Mouse (Mus musculus) mouse trophoblast stem cell (cell line): Measurements from ENCODE around the gene Rpl36a.
"Not testable (repeated sequence)": the region's sequence is repeated elsewhere in the genome, so short reads cannot be mapped to it uniquely, and the experiment has no call there.

ENCODE experiments used
- in situ Hi-C, 2 experiments: fragments of 300-500 bp; cut with MseI, MboI; formaldehyde crosslinking; loops; 2 replicates in 1 of 2; 3 replicates in 1 of 2; pipeline ENCODE4 v1.15.1; 2025

Rpl36a gene

GRCm38 (mm10) chrX:134585103-134586002 lies at the start of gene Rpl36a:
Gene Rpl36a (plus strand): TSS chrX:134585654.
- in situ Hi-C loops = no loop called here

DNA sequence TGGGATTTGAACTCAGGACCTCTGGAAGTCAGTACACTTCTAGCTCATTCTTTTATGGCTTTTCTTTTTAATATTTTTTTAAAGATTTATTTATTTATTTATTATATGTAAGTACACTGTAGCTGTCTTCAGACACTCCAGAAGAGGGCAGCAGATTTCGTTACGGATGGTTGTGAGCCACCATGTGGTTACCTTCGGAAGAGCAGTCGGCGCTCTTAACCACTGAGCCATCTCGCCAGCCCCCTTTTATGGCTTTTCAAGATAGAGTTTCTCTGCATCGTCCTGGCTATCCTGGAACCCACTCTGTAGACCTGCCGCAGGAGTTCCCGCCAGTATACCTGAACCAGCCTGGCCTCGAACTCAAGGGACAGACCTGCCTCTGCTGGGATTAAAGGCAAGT lies 45.7 kb upstream of the Rpl36a start:
- in situ Hi-C loops = not testable (repeated sequence)

- in situ Hi-C loops = no loop called here
Measured at GRCm38 (mm10) chrX:134540414-134541135, 44.9 kb upstream of the Rpl36a start.

DNA sequence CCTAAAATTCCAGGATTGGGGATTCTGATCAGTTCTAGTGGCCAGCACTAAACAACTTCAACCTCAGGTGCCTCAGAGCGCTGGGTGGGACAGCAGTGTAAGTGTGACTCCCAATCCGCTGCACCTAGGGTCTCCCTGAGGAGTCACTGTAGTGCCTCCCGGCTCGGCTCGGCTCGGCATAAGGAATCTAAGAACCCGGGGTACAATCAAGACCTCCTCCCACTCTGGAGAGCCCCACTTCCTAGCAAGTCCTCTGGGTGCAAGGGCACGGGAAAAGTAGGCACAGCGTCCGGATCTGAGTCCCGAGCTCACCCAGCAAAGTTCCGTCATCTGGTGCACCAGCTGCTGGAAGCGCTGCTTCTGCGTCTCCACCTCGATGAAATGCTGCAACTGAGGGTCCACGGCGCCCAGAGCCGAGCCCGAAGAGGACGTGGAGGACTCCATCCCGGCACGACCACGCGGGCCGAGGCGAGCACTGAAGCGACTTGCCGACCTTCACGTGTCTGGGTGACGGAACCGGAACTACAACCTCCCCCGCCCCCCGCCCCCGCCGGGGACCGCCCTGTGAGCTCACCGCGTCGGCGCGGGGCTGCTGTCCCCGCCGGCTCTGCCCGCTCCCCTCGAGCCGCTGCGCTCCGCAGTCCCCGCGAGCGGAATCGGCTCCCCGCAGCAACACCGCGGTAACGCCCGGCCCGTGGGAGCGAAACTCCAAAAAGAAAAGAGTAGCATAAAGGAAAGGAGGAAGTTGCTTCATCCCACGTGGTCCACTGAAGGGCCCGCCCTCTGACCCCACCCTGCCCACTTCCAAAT lies 44.1 kb upstream of the Rpl36a start, which contains the start of gene Timm8a1:
Gene Timm8a1, minus strand, starts transcription at position 721 of the 810 bp plus-strand sequence.
- in situ Hi-C loops = no loop called here

GRCm38 (mm10) chrX:134541955-134542308 lies 43.5 kb upstream of the Rpl36a start:
- in situ Hi-C loops = no loop called here

GRCm38 (mm10) chrX:134547330-134547729 lies 38.1 kb upstream of the Rpl36a start:
- in situ Hi-C loops = no loop called here

DNA sequence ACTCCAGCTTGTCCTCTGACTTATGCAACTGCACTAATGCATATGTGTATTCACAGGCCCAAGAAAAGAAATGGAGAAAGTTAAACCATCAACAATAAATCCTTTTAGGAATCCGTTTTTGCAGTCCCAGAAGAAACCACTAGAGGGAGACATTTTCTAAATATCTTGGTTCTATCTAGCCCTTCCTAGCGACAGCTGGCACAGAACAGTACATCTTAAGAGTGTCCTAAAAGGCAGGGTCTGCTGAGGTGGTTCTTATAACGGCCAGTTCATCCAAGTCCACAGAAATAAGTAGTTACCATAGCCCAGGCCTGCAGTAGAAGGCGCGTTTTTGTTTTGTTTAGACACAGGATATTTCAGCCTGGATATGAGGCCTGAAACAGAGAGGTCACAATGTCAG lies 34.6 kb upstream of the Rpl36a start:
- in situ Hi-C loops = no loop called here

DNA sequence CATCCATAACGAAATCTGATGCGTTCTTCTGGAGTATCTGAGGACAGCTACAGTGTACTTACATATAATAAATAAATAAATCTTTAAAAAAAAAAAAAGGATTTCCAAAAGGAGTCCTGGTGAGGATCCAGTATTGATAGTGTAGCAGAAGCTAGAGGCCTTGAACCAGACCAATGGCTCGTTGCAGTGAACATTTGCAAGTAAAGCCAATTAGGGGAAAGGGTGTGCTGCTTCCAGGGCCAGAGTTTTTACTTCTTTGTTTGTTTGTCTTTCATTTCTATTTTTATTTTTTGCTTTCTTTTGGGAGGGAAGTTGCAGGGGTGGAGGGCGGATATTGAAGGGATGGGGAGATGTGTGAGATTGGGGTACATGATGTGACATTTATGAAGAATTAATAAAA lies 32.1 kb upstream of the Rpl36a start:
- in situ Hi-C loops = no loop called here

- in situ Hi-C loops = no loop called here
Measured at GRCm38 (mm10) chrX:134554425-134554824, 31.0 kb upstream of the Rpl36a start.

GRCm38 (mm10) chrX:134564326-134564725 lies 21.1 kb upstream of the Rpl36a start:
- in situ Hi-C loops = no loop called here

DNA sequence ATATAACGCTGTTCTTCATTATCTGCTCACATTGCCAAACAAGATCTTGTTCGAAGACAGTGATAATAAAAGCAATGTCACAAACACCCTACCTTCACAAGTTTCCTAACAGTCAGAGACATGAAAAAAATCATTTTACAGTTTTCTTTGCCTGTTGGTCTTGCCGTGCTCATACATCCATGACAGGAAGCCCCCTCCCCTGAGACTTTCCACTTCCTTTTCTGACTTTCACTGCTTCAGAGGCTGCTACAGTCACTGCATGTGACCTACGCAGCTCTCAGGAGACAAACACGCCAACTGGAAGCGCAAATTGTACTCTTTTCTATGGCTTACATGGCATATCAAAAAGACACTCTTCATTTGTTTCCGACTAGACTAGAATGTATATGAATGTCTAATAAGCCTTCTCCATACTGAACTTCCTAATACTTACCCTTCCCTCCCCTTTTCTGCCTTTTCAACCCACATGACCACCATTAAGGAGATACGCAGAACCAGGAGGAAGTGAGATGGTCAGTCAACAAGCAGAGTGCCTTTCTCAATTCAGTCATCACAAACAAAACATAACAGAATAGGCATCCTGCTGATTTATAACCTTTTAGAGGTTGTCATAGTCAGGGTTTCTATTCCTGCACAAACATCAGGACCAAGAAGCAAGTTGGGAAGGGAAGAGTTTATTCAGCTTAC lies 18.8 kb upstream of the Rpl36a start:
- in situ Hi-C loops = no loop called here

GRCm38 (mm10) chrX:134577896-134578295 lies 7.6 kb upstream of the Rpl36a start:
- in situ Hi-C loops = no loop called here

DNA sequence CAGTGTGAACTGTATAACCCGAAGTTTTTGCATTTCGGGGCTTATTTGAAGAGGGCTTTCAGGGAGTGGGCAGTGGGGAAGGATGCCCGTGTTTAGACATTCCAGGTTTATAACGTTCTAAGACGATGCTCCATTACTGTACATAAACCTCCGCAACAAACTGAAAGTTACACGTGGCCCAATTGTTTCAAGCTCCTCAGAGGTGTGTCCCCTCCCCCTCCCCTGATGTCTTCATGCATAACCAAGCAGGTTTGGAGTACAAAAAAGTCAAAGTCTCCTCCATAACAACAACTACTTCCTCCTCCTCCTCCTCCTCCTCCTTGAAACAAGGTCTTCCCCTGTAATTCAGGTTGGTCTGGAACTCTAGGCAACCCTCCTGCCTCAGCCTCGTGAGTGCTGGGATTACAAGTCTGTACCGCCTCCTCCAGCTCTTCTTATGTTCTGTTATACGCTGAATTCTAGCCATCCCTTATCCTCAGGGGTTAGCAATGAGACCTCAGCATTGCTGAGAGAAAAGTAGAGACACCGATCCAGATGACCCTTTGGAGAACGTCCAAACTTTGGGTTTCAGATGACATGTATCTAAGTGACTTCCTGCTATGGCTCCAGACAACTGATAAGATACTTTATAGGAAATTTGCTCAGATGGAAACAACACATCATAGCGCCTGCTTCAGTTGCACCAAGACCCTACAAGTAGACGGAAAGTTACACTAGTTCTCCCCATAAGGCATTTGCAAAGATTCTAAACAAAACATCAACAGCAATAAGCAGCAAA lies 4.7 kb upstream of the Rpl36a start:
- in situ Hi-C loops = no loop called here

DNA sequence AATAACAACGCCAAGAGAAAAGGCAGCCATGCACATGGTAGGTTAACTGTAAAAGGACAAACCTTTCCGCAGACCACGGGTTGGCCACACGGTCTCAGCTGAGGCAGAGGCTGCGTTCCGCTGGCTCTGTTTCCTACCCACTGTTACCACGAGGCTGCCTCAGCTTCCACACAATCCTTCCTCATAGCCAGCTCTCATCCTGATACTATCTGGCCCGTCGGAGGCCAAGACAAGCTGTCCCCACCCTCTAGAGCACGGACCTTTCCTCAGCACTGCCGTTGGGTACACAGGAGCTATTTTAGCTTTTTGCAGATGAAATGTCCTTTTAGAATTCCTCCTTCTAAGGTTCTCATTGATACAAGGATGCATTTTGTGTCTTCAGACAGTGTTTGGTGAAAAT lies 3.2 kb upstream of the Rpl36a start:
- in situ Hi-C loops = no loop called here

DNA sequence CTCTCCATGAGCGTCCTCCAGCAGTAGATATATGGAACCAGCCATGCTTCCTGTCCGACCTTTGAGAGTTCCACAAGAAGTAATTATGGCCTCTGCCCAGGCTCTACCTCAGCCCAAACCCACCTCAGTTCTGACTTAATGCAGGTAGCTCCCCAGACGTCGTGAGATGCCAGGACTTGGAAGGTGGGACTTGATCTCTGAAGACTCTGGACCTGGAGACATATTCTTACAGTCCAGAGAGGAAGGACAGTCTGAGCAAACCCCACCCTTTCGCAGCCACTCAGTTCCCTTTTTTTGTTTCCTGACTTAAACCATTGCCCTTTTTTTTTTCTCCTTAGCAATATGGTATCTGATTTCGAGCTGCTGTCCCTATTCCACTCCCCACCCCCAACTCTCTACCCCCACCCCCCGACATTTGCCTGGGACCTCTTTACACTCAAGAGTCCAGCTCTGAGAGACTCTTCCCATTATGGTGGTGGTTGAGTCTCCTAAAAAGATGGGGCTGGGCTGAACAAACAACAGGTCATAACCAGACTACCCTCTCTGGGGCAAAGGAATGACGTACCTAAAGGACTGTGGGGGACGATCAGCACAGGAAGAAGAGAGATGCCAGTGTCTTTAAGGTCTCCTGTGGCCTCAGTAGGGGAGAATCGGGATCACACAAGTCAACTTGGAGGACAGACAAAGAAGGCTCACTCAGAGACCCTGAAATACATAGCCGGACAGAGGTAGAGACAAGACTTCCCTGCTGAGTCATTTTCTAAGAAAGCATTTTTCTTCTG lies 2.4 kb upstream of the Rpl36a start, which contains the start of gene Btk:
Gene Btk, minus strand, starts transcription at position 683 of the 782 bp plus-strand sequence.
- in situ Hi-C loops = no loop called here

GRCm38 (mm10) chrX:134586447-134586846 lies 993 bp downstream of the Rpl36a start:
- in situ Hi-C loops = no loop called here

- in situ Hi-C loops = no loop called here
Measured at GRCm38 (mm10) chrX:134588261-134588660, 2.8 kb downstream of the Rpl36a start.

DNA sequence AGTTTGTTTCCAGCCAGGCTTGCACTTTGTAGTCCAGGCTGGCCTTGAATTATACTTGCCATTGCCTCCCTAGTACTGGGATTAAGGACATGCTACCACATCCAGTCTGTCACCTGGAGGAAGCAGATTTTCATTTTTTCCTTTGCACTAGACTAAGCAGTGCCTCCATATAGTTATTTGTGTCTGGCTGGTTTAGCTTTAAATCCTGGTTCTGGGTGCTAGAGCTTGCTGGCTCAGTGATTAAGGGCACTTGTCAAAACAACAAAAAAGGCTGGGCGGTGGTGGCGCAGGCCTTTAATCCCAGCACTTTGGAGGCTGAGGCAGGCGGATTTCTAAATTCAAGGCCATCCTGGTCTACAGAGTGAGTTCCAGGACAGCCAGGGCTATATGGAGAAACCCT lies 3.5 kb downstream of the Rpl36a start:
- in situ Hi-C loops = no loop called here

GRCm38 (mm10) chrX:134589836-134590235 lies 4.4 kb downstream of the Rpl36a start:
- in situ Hi-C loops = no loop called here
